Mouse (Mus musculus) midbrain, embryonic 15.5 days (tissue): ENCODE data around the gene Gm5136. TPM values are rescaled to one million over a fixed set of nuclear protein-coding genes. Genes with fewer than 3 reads are reported as not detected.

Experiments
- ATAC-seq: fragments of 200-750 bp; cut with Nextera tagmentation; replicated peaks from 2 replicates; pipeline ENCODE4 v1.8.0; 2017; ENCODE audit warnings: moderate TSS enrichment
- H3K27ac ChIP-seq: fragments of 300-500 bp; sonication (generic); 2 replicates; pipeline ENCODE4 v1.5.1; 2015; ENCODE audit warnings: mild to moderate bottlenecking, inconsistent platforms
- H3K27me3 ChIP-seq: fragments of 300-500 bp; sonication (generic); replicated peaks from 2 replicates; pipeline ENCODE4 v1.6.1; 2015; ENCODE audit warnings: inconsistent platforms
- H3K36me3 ChIP-seq: fragments of 300-500 bp; sonication (generic); replicated peaks from 2 replicates; pipeline ENCODE4 v1.6.1; 2015; ENCODE audit warnings: inconsistent platforms
- H3K4me1 ChIP-seq: fragments of 300-500 bp; sonication (generic); 2 replicates; pipeline ENCODE4 v1.6.1; 2015; ENCODE audit warnings: inconsistent platforms
- H3K4me2 ChIP-seq: fragments of 300-500 bp; sonication (generic); 2 replicates; pipeline ENCODE4 v1.6.1; 2015; ENCODE audit warnings: inconsistent platforms, mild to moderate bottlenecking, moderate library complexity
- H3K4me3 ChIP-seq: fragments of 300-500 bp; sonication (generic); 2 replicates; pipeline ENCODE4 v1.5.1; 2015; ENCODE audit warnings: mild to moderate bottlenecking, inconsistent platforms
- H3K9ac ChIP-seq: fragments of 300-500 bp; sonication (generic); 2 replicates; pipeline ENCODE4 v1.6.1; 2015; ENCODE audit warnings: mild to moderate bottlenecking, inconsistent platforms
- H3K9me3 ChIP-seq: fragments of 300-500 bp; sonication (generic); 2 replicates; pipeline ENCODE4 v1.6.1; 2016; ENCODE audit warnings: inconsistent platforms
- WGBS: fragments of 180-500 bp; shearing (Covaris S2); methylation state at CpG from one replicate; pipeline ENCODE4 v1.1.7; 2015; ENCODE audit warnings: mixed read lengths; 5-methylcytosine and 5-hydroxymethylcytosine counted together
- polyA plus RNA-seq: library from polyadenylated mRNA; unstranded; fragments of >200 nt; fragmentation: Nextera tagmentation; extraction: Ambion mirVana; gene quantifications from 2 replicates; pipeline ENCODE4 v1.2.1, GENCODE M21; 2015

Gm5136 gene
- polyA plus RNA-seq, 1 experiment from 2014 or later = 0.23 TPM

DNA sequence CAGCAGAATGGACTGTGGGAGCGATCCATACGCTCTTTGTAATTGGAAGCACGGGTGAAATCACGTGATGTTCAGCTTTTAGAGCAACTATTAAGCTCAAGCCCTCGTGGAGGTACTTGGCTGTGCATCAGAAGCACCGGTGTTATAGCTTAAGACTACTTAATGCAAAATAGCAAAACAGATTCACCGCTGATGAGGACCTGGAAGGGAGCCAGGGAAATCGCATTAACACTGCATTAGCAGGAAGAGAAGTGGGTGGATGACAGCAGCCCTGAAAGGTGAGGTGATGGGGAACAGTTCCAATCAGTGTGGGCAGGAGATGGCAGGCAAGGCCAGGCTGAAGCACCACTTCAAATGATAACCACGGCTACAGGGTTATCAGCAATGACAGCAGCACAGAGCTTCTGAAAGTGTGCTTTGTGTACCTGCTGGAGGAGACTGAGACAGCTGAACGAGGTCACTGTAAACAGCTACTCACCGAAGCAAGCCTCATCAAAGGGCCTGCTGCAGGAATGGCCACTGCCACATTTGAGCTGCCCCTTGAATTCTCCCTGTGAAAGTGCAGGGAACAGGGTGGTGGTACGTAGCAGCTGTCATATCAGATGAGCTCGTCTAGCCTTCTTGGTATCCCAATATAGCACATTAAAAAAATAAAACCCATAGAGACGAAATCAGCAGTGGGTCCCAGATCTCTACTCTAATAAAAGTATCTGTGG lies 20.1 kb downstream of the Gm5136 start:
- no peak overlapping the region for H3K9ac ChIP-seq
- H3K27ac ChIP-seq = peak overlapping the region; percentile 63
- no peaks in the 10 kb centered on the region for H3K36me3 ChIP-seq
- H3K27me3 ChIP-seq = no peaks in the 10 kb centered on the region
- H3K4me2 ChIP-seq = no peak overlapping the region
- no peaks in the 10 kb centered on the region for H3K9me3 ChIP-seq
- WGBS = 45% methylated on average over 14 of the region's 14 CpGs
- H3K4me1 ChIP-seq = peaks cover 11% of the 10 kb centered on the region
- peak; percentile 91 for ATAC-seq
- H3K4me3 ChIP-seq = no peak overlapping the region

- Histone ChIP-seq H3K27me3 (no peaks in the 10 kb centered on the region), H3K9me3 (no peaks in the 10 kb centered on the region), H3K9ac (no peak overlapping the region), H3K4me3 (no peak overlapping the region), H3K36me3 (no peaks in the 10 kb centered on the region), H3K27ac (no peak overlapping the region), H3K4me1 (peaks cover 11% of the 10 kb centered on the region), H3K4me2 (no peak overlapping the region)
- WGBS = 70% methylated on average over 8 of the region's 8 CpGs
- no peak for ATAC-seq
Observed at GRCm38 (mm10) chr10:108677053-108677452, 22.9 kb downstream of the Gm5136 start.

- H3K27me3 ChIP-seq = no peaks in the 10 kb centered on the region
- no peak overlapping the region for H3K4me2 ChIP-seq
- no peaks in the 10 kb centered on the region for H3K9me3 ChIP-seq
- WGBS = 88% methylated on average over 3 of the region's 3 CpGs
- H3K4me3 ChIP-seq = no peak overlapping the region
- no peak overlapping the region for H3K27ac ChIP-seq
- ATAC-seq = no peak
- no peaks in the 10 kb centered on the region for H3K36me3 ChIP-seq
- no peaks in the 10 kb centered on the region for H3K4me1 ChIP-seq
- no peak overlapping the region for H3K9ac ChIP-seq
Observed at GRCm38 (mm10) chr10:108668944-108669343, 31.0 kb downstream of the Gm5136 start.

DNA sequence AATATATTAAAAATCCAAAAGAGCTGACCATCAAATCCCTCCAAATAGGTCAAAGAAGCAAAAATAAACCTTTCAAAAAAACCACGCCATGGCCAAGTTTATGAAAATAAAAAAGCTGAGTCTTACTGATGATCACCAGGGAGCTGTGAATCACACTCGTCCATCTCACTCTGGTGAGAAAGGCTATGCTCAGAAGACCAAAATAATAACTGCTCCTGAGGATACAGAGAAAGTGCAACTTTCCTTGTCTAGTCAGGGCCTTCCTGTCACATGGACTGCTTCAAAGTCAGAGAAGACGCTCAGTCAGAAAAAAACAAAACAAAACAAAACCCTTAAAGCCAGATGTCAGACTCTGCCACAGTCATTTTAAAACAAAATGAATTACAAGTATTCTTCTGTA lies 39.7 kb downstream of the Gm5136 start:
- no peaks in the 10 kb centered on the region for H3K27me3 ChIP-seq
- no peak overlapping the region for H3K27ac ChIP-seq
- no peak overlapping the region for H3K4me3 ChIP-seq
- 76% methylated on average over 3 of the region's 3 CpGs for WGBS
- H3K9me3 ChIP-seq = no peaks in the 10 kb centered on the region
- H3K9ac ChIP-seq = no peak overlapping the region
- H3K4me1 ChIP-seq = no peaks in the 10 kb centered on the region
- no peak overlapping the region for H3K4me2 ChIP-seq
- no peak for ATAC-seq
- no peaks in the 10 kb centered on the region for H3K36me3 ChIP-seq

GRCm38 (mm10) chr10:108658300-108658699 lies 41.7 kb downstream of the Gm5136 start:
- Histone ChIP-seq H3K9me3 (no peaks in the 10 kb centered on the region), H3K4me2 (no peak overlapping the region), H3K36me3 (no peaks in the 10 kb centered on the region), H3K4me3 (no peak overlapping the region), H3K27ac (no peak overlapping the region), H3K9ac (no peak overlapping the region), H3K27me3 (no peaks in the 10 kb centered on the region), H3K4me1 (no peaks in the 10 kb centered on the region)
- WGBS = 77% methylated on average over 2 of the region's 2 CpGs
- ATAC-seq = no peak

GRCm38 (mm10) chr10:108657669-108658068 lies 42.3 kb downstream of the Gm5136 start:
- Histone ChIP-seq H3K27me3 (no peaks in the 10 kb centered on the region), H3K36me3 (no peaks in the 10 kb centered on the region), H3K4me1 (no peaks in the 10 kb centered on the region), H3K9ac (no peak overlapping the region), H3K4me2 (no peak overlapping the region), H3K27ac (no peak overlapping the region), H3K4me3 (no peak overlapping the region), H3K9me3 (no peaks in the 10 kb centered on the region)
- ATAC-seq = no peak

DNA sequence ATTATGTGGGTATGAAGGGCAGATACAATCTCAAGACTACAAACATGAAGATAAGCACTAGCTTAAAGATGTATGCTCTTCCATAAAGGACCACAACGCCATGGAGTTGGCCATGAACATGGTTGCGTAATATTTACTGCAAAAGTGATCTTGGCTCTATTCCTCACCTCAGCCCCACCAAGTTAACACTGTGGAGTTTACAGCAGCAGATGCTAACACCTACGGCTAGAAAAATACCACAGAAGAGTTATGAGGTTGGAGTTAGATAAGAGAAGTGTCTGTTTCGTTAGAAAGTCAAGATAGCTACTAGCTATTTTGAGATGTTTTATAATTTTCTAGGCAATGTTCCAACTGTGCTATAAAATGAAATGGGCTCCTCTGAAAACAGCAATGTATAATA lies 43.1 kb downstream of the Gm5136 start:
- Histone ChIP-seq H3K27ac (no peak overlapping the region), H3K4me1 (no peaks in the 10 kb centered on the region), H3K27me3 (no peaks in the 10 kb centered on the region), H3K9ac (no peak overlapping the region), H3K9me3 (no peaks in the 10 kb centered on the region), H3K4me3 (no peak overlapping the region), H3K36me3 (no peaks in the 10 kb centered on the region), H3K4me2 (no peak overlapping the region)
- WGBS = 91% methylated on average over 4 of the region's 4 CpGs
- no peak for ATAC-seq

- Histone ChIP-seq H3K36me3 (no peaks in the 10 kb centered on the region), H3K4me1 (no peaks in the 10 kb centered on the region), H3K4me2 (no peak overlapping the region), H3K4me3 (no peak overlapping the region), H3K27me3 (no peaks in the 10 kb centered on the region), H3K9ac (no peak overlapping the region), H3K9me3 (no peaks in the 10 kb centered on the region), H3K27ac (no peak overlapping the region)
- ATAC-seq = no peak
- WGBS = 94% methylated on average over 11 of the region's 11 CpGs
Observed at GRCm38 (mm10) chr10:108655074-108655473, 44.9 kb downstream of the Gm5136 start.

GRCm38 (mm10) chr10:108652831-108653230 lies 47.1 kb downstream of the Gm5136 start:
- Histone ChIP-seq H3K9ac (no peak overlapping the region), H3K4me3 (no peak overlapping the region), H3K36me3 (no peaks in the 10 kb centered on the region), H3K27ac (no peak overlapping the region), H3K9me3 (no peaks in the 10 kb centered on the region), H3K27me3 (no peaks in the 10 kb centered on the region), H3K4me2 (no peak overlapping the region), H3K4me1 (0 out of 2 replicates have a peak, but pooled peaks cover 4% of the 10 kb centered on the region)
- 76% methylated on average over 8 of the region's 8 CpGs for WGBS
- no peak for ATAC-seq

- 78% methylated on average over 8 of the region's 8 CpGs for WGBS
Observed at GRCm38 (mm10) chr10:108652066-108652465, 47.9 kb downstream of the Gm5136 start.

GRCm38 (mm10) chr10:108649174-108649573 lies 50.8 kb downstream of the Gm5136 start:
- H3K9ac ChIP-seq = no peak overlapping the region
- H3K27me3 ChIP-seq = no peaks in the 10 kb centered on the region
- H3K4me2 ChIP-seq = no peak overlapping the region
- 71% methylated on average over 7 of the region's 7 CpGs for WGBS
- 0 out of 2 replicates have a peak, but pooled peaks cover 4% of the 10 kb centered on the region for H3K4me1 ChIP-seq
- H3K4me3 ChIP-seq = no peak overlapping the region
- no peaks in the 10 kb centered on the region for H3K9me3 ChIP-seq
- peak overlapping the region; percentile 44; the same call in 1 of the 2 replicates for H3K27ac ChIP-seq
- ATAC-seq = no peak
- no peaks in the 10 kb centered on the region for H3K36me3 ChIP-seq

More at GRCm38 (mm10) chr10:108652066-108652465, 47.9 kb downstream of the Gm5136 start:
- no peak for ATAC-seq
- H3K27me3 ChIP-seq = no peaks in the 10 kb centered on the region
- no peaks in the 10 kb centered on the region for H3K9me3 ChIP-seq
- no peak overlapping the region for H3K4me2 ChIP-seq
- no peak overlapping the region for H3K9ac ChIP-seq
- no peak overlapping the region for H3K27ac ChIP-seq
- 0 out of 2 replicates have a peak, but pooled peaks cover 4% of the 10 kb centered on the region for H3K4me1 ChIP-seq
- no peak overlapping the region for H3K4me3 ChIP-seq
- no peaks in the 10 kb centered on the region for H3K36me3 ChIP-seq
